Mouse (Mus musculus) natural killer cell, adult 2 months (primary cell): Measurements from ENCODE around the gene Pcdh7.
"Not testable (repeated sequence)": the region's sequence is repeated elsewhere in the genome, so short reads cannot be mapped to it uniquely, and the experiment has no call there.

Experiments used
- DNase-seq, 2 experiments: peaks; one replicate each; pipeline ENCODE4 v3.0.0; 2022; ENCODE audit warnings: low spot score in 2 of 2

Pcdh7 gene

DNA sequence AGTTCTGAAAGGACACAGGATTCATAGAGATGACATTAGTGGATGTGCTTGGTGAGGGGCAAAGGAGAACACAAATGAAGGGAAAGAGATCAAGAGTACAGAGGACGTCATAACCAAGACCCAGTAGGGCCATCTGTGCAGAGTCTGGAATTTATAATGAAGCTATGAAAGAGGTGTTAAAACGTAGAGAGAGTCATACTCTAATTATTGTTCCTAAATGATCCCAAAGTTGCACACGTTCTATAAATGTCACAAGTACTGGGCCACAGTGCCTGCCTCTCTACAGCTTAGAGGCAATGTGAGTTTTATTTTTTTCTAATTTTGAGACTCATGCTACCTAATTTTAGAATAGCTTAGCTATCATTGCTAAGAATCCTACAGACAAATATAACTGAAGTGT lies 400.1 kb downstream of the Pcdh7 start:
- no peak for DNase-seq

DNA sequence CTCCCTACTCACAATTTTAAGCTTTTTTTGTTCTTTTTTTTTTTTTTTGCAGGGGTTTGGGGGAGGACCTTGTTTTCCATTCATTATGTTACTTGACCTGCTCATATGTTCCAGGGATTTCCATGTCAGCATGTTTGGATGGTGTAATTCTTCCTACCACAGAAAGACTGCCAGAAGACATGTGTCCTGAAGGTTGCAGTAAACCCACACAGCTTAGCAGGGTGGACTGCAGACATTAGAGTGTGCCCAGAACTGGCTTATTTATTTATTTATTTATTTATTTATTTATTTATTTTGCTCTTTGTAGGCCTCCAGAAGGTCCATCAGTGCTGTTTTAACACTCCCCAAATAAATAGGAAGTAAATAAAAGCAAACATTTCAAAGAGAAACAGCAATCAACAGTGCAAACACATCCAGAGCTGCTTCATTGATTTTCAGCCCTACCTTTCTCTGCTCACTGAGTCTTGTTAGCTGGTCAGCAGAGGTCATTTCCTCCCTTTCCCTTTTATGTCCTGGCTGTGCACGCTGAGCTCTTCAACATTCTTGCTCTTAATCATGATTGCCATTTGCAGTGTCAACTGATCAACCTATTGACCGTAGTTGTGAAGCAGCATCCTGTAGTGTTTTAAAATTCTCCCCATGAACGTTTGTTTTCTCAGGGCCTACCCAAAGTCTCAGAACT lies 401.3 kb downstream of the Pcdh7 start:
- DNase-seq: no peak

DNA sequence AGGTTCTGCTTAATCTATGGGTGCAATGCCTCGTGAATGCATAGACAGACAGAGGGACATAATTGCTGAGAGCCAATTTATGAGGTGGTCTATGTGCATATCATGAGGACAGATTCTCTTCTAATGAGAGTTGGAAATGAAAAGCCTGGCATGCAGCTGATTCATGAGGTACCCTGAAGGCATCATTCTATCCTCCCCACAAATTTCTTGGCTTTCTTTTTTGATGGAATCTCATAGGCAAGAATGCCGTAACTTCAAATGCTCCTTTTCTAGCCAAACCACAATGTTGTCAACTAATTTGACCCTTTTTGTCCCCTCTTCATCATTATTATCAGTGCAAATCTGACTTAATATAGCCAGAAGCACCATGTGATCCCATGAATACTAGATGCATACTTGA lies 426.1 kb downstream of the Pcdh7 start:
- no peak for DNase-seq

DNA sequence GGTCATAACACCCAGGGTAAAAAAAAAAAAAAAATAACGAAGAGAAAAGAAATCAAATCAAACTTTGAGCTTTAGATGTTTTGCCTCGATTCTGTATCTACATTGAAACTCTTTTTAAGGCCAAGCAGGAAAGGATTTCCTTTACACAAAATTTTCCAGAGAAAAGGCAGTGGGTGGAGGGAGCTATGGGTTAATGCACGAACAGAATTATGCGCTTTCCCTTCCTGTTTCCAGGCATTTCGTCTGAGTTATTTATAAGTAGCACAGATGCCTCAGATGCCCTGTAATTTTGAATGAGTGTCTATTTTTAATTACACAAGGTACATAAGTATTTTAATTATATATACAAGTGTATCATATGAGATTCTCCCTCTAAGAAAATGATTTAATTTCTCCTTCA lies 436.2 kb downstream of the Pcdh7 start:
- DNase-seq: no peak

DNA sequence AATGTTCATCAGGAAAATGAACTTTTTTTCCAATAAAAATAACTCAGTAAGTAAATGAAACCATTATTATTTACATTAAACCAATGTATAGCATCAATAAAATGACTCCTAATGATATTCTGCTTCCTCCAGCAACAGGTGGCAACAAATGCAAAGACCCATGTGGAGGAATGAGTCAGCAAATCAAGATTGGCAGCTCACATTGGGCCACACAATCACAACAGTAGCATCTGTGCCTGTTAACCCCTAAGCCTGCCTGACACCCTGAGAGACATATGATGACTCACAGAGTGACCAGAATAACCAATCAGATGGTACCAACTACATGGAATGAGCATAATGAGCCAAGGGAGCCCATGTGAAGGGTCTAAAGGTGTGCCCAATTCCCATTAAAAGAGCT lies 454.5 kb downstream of the Pcdh7 start:
- DNase-seq: no peak

DNA sequence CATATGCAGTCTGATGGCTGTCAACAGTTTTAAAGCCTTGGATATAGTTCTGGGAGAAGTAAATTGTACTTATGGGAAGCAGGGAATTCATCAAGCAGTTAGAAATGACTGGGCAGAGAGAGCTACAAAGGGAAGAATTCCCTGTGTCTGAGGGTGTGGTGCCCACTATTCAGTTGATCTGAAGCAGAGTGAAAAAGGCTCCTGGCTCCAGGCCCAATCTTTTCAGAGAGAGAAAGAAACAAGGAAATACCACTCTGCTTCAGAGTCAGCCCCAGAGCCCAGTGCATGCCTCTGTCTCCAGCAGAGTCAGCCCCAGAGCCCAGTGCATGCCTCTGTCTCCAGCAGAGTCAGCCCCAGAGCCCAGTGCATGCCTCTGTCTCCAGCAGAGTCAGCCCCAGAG lies 456.6 kb downstream of the Pcdh7 start:
- DNase-seq: not testable (repeated sequence)

DNA sequence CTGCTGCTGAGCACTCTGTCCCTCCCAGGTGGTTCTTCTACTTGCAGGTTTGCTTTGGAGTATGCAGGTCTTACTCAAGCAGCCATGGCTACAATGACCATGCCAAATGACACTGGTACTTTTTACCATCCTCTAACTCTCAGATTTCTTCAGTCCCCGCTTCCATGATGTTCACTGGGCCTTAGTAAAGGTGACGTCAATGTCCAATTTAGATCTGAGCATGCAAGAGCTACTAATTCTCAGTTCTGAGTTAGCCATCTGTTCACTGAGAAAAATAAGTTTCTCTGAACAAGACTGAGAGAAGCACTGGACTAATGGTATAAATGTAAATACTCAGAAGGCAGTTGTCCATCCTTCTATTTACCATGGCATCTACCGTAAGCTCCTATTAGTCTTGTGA lies 457.8 kb downstream of the Pcdh7 start:
- no peak for DNase-seq
